Mouse (Mus musculus): ENCODE measurements around the gene Cdkal1. TPM values are rescaled to one million over a fixed set of nuclear protein-coding genes. Genes with fewer than 3 reads are reported as not detected.

The Cdkal1 gene
- polyA plus RNA-seq, 1 experiment, result 13.5 TPM

- H3K4me3 ChIP-seq (ENCODE audit: insufficient read depth, low read length), result no peak overlapping the region
- TF ChIP-seq POLR2A (IDR thresholded peaks at IDR 0.05; ENCODE audit: borderline replicate concordance, low read depth, low read length) (no peak), CTCF (IDR thresholded peaks at IDR 0.05; ENCODE audit: low read depth, low read length) (no peak)
- peaks cover 4% of the 10 kb centered on the region; the same call in 1 of the 2 replicates for H3K4me1 ChIP-seq (ENCODE audit: control insufficient read depth, insufficient read depth, low read length)
- no peak overlapping the region for H3K27ac ChIP-seq (ENCODE audit: insufficient read depth, low read depth, low read length)
These were observed 102.2 kb downstream of the Cdkal1 start for GRCm38 (mm10) chr13:29753254-29753653.

GRCm38 (mm10) chr13:29752061-29752460 is 103.4 kb downstream of the Cdkal1 start:
- Histone ChIP-seq H3K4me3 (ENCODE audit: insufficient read depth, low read length) (no peak overlapping the region), H3K4me1 (ENCODE audit: control insufficient read depth, insufficient read depth, low read length) (peaks cover 4% of the 10 kb centered on the region; the same call in 1 of the 2 replicates), H3K27ac (ENCODE audit: insufficient read depth, low read depth, low read length) (no peak overlapping the region)
- TF ChIP-seq CTCF (IDR thresholded peaks at IDR 0.05; ENCODE audit: low read depth, low read length) (no peak), POLR2A (IDR thresholded peaks at IDR 0.05; ENCODE audit: borderline replicate concordance, low read depth, low read length) (no peak)

- TF ChIP-seq CTCF (IDR thresholded peaks at IDR 0.05; ENCODE audit: low read depth, low read length), result no peak
- TF ChIP-seq POLR2A (IDR thresholded peaks at IDR 0.05; ENCODE audit: borderline replicate concordance, low read depth, low read length), result no peak
- Histone ChIP-seq H3K4me3 (ENCODE audit: insufficient read depth, low read length) (no peak overlapping the region), H3K4me1 (ENCODE audit: control insufficient read depth, insufficient read depth, low read length) (peaks cover 4% of the 10 kb centered on the region; the same call in 1 of the 2 replicates), H3K27ac (ENCODE audit: insufficient read depth, low read depth, low read length) (no peak overlapping the region)
These were observed 104.3 kb downstream of the Cdkal1 start for GRCm38 (mm10) chr13:29751201-29751600.

- TF ChIP-seq POLR2A (IDR thresholded peaks at IDR 0.05; ENCODE audit: borderline replicate concordance, low read depth, low read length) (no peak), CTCF (IDR thresholded peaks at IDR 0.05; ENCODE audit: low read depth, low read length) (no peak)
- no peak overlapping the region for H3K27ac ChIP-seq (ENCODE audit: insufficient read depth, low read depth, low read length)
- peaks cover 5% of the 10 kb centered on the region for H3K4me1 ChIP-seq (ENCODE audit: control insufficient read depth, insufficient read depth, low read length)
- no peak overlapping the region for H3K4me3 ChIP-seq (ENCODE audit: insufficient read depth, low read length)
These were observed 108.2 kb downstream of the Cdkal1 start for GRCm38 (mm10) chr13:29747347-29747647.

- Histone ChIP-seq H3K4me1 (ENCODE audit: control insufficient read depth, insufficient read depth, low read length) (peaks cover 5% of the 10 kb centered on the region), H3K27ac (ENCODE audit: insufficient read depth, low read depth, low read length) (no peak overlapping the region), H3K4me3 (ENCODE audit: insufficient read depth, low read length) (no peak overlapping the region)
- TF ChIP-seq CTCF (IDR thresholded peaks at IDR 0.05; ENCODE audit: low read depth, low read length) (no peak), POLR2A (IDR thresholded peaks at IDR 0.05; ENCODE audit: borderline replicate concordance, low read depth, low read length) (no peak)
These were observed 108.8 kb downstream of the Cdkal1 start for GRCm38 (mm10) chr13:29746501-29747346.

GRCm38 (mm10) chr13:29745073-29745472 is 110.4 kb downstream of the Cdkal1 start:
- no peak overlapping the region for H3K4me3 ChIP-seq (ENCODE audit: insufficient read depth, low read length)
- TF ChIP-seq CTCF (IDR thresholded peaks at IDR 0.05; ENCODE audit: low read depth, low read length) (no peak), POLR2A (IDR thresholded peaks at IDR 0.05; ENCODE audit: borderline replicate concordance, low read depth, low read length) (no peak)
- H3K27ac ChIP-seq (ENCODE audit: insufficient read depth, low read depth, low read length), result no peak overlapping the region
- H3K4me1 ChIP-seq (ENCODE audit: control insufficient read depth, insufficient read depth, low read length), result peaks cover 5% of the 10 kb centered on the region

GRCm38 (mm10) chr13:29744188-29744587 is 111.3 kb downstream of the Cdkal1 start:
- TF ChIP-seq POLR2A (IDR thresholded peaks at IDR 0.05; ENCODE audit: borderline replicate concordance, low read depth, low read length), result no peak
- no peak for TF ChIP-seq CTCF (IDR thresholded peaks at IDR 0.05; ENCODE audit: low read depth, low read length)
- Histone ChIP-seq H3K4me1 (ENCODE audit: control insufficient read depth, insufficient read depth, low read length) (peaks cover 5% of the 10 kb centered on the region), H3K4me3 (ENCODE audit: insufficient read depth, low read length) (no peak overlapping the region), H3K27ac (ENCODE audit: insufficient read depth, low read depth, low read length) (no peak overlapping the region)

GRCm38 (mm10) chr13:29743761-29744160 is 111.7 kb downstream of the Cdkal1 start:
- Histone ChIP-seq H3K4me1 (ENCODE audit: control insufficient read depth, insufficient read depth, low read length) (peaks cover 5% of the 10 kb centered on the region), H3K4me3 (ENCODE audit: insufficient read depth, low read length) (no peak overlapping the region), H3K27ac (ENCODE audit: insufficient read depth, low read depth, low read length) (no peak overlapping the region)
- TF ChIP-seq POLR2A (IDR thresholded peaks at IDR 0.05; ENCODE audit: borderline replicate concordance, low read depth, low read length) (no peak), CTCF (IDR thresholded peaks at IDR 0.05; ENCODE audit: low read depth, low read length) (no peak)

- no peak for TF ChIP-seq POLR2A (IDR thresholded peaks at IDR 0.05; ENCODE audit: borderline replicate concordance, low read depth, low read length)
- no peak for TF ChIP-seq CTCF (IDR thresholded peaks at IDR 0.05; ENCODE audit: low read depth, low read length)
- H3K4me1 ChIP-seq (ENCODE audit: control insufficient read depth, insufficient read depth, low read length), result peaks cover 13% of the 10 kb centered on the region
- no peak overlapping the region for H3K27ac ChIP-seq (ENCODE audit: insufficient read depth, low read depth, low read length)
These were observed 117.6 kb downstream of the Cdkal1 start for GRCm38 (mm10) chr13:29737675-29738461.

GRCm38 (mm10) chr13:29734496-29734895 is 121.0 kb downstream of the Cdkal1 start:
- H3K4me3 ChIP-seq (ENCODE audit: insufficient read depth, low read length), result no peak overlapping the region
- H3K4me1 ChIP-seq (ENCODE audit: control insufficient read depth, insufficient read depth, low read length), result peaks cover 13% of the 10 kb centered on the region
- H3K27ac ChIP-seq (ENCODE audit: insufficient read depth, low read depth, low read length), result no peak overlapping the region
- TF ChIP-seq CTCF (IDR thresholded peaks at IDR 0.05; ENCODE audit: low read depth, low read length) (no peak), POLR2A (IDR thresholded peaks at IDR 0.05; ENCODE audit: borderline replicate concordance, low read depth, low read length) (no peak)

More at GRCm38 (mm10) chr13:29737675-29738461, 117.6 kb downstream of the Cdkal1 start:
- H3K4me3 ChIP-seq (ENCODE audit: insufficient read depth, low read length), result no peak overlapping the region

Measured in bone marrow macrophage, adult 2 months (primary cell).